Mouse (Mus musculus): ENCODE measurements around the gene Umod. TPM values are rescaled to one million over a fixed set of nuclear protein-coding genes. Genes with fewer than 3 reads are reported as not detected.

The Umod gene
- polyA plus RNA-seq, 1 experiment from 2014 or later = not detected

DNA sequence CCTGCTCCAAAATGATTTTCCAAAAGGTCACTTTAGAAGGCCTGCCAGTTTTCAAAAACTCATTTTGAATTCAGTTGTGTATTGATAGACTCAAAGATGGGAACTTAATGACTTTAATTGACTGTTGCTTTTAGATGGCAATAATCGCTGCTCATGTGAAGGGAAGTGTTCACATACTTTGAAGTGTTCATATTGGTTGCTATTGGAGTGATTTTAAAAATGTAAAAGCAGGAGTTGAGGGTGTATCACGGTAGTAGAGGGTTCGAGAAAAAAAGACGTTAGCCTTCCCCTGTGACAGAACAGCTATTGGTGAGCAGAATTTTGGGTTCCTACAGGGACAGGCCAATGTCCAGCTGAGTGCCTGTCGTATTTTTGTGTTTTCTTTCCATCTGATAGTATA is 40.1 kb upstream of the Umod start, which contains the start of gene Acsm5:
Acsm5 (plus strand) TSS at position 301 of the 400 bp plus-strand sequence.
- 67% methylated on average over 5 of the region's 5 CpGs for WGBS
- Histone ChIP-seq H3K4me1 (ENCODE audit: control insufficient read depth, insufficient read depth, low read length) (no peaks in the 10 kb centered on the region), H3K27ac (ENCODE audit: low read length) (no peak within 1 kb of the TSS), H3K9me3 (replicated peaks; ENCODE audit: control insufficient read depth, low read length) (no peaks in the 10 kb centered on the region), H3K9ac (ENCODE audit: low read length) (no peak within 1 kb of the TSS), H3K4me2 (ENCODE audit: low read depth, low read length) (no peak within 1 kb of the TSS), H3K4me3 (replicated peaks; ENCODE audit: low read length) (no peak within 1 kb of the TSS), H3K27me3 (ENCODE audit: control insufficient read depth, insufficient read depth, low read length) (no peaks in the 10 kb centered on the region), H3K36me3 (ENCODE audit: control insufficient read depth, insufficient read depth, low read length) (no peaks in the 10 kb centered on the region)
- no peak for ATAC-seq (ENCODE audit: insufficient read depth, low FRiP score)

DNA sequence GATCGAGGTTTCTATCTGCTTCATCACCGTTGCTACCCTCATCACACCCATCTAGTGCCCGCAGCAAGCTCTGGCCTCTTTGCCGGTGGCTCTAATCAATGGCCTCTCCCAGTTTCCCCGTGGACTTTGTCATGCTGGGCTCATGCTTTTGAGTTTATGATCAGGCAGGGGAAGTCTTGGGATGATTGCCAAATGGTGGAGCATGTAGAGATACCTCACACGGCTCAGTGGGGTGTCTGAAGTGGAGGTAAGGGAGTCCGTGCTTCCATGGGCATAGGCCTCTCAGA is 37.1 kb upstream of the Umod start:
- no peak overlapping the region for H3K27ac ChIP-seq (ENCODE audit: low read length)
- H3K9ac ChIP-seq (ENCODE audit: low read length) = no peak overlapping the region
- no peaks in the 10 kb centered on the region for H3K36me3 ChIP-seq (ENCODE audit: control insufficient read depth, insufficient read depth, low read length)
- no peaks in the 10 kb centered on the region for H3K9me3 ChIP-seq (replicated peaks; ENCODE audit: control insufficient read depth, low read length)
- no peak overlapping the region for H3K4me2 ChIP-seq (ENCODE audit: low read depth, low read length)
- ATAC-seq (ENCODE audit: insufficient read depth, low FRiP score) = no peak
- no peaks in the 10 kb centered on the region for H3K4me1 ChIP-seq (ENCODE audit: control insufficient read depth, insufficient read depth, low read length)
- WGBS = 70% methylated on average over 7 of the region's 7 CpGs
- H3K27me3 ChIP-seq (ENCODE audit: control insufficient read depth, insufficient read depth, low read length) = no peaks in the 10 kb centered on the region
- H3K4me3 ChIP-seq (replicated peaks; ENCODE audit: low read length) = no peak overlapping the region

DNA sequence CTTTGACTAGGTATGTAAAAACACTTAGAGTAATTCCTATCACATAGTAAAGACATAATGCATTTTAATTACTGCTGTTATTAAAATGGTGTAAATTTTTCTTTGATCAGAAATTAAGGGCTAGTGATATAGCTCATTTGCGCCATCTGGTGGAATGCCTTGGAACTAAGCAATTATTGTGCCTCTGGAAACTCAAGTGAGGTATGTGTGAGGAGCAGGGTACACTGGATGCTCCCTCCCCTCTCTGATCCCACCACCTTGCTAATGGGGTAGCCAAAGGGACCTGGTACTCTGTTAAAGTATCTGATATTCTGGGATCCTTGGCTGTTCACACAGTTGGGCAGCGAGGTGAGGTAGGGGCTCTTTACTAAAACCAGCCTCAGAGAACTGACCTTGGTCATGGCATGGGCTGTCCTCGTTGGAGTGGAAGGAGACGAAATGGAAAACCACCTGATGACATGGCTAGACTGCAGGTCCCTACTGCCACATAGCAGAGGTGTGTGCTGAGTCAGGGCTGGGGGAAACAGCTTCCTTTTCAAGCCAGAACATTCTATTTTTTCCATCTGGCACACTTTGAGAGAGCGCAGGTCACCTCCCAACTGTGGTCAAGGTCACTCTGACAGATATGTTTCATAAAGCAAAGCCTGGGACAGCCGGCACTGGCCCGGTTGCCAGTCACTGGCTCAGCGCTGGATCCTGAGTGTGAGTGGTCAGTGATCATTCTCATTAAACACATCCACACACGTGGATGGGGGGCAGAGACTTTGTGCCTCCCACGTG is 36.6 kb upstream of the Umod start:
- no peak overlapping the region for H3K27ac ChIP-seq (ENCODE audit: low read length)
- H3K4me2 ChIP-seq (ENCODE audit: low read depth, low read length) = no peak overlapping the region
- H3K9ac ChIP-seq (ENCODE audit: low read length) = no peak overlapping the region
- no peak for ATAC-seq (ENCODE audit: insufficient read depth, low FRiP score)
- no peaks in the 10 kb centered on the region for H3K4me1 ChIP-seq (ENCODE audit: control insufficient read depth, insufficient read depth, low read length)
- no peaks in the 10 kb centered on the region for H3K9me3 ChIP-seq (replicated peaks; ENCODE audit: control insufficient read depth, low read length)
- no peaks in the 10 kb centered on the region for H3K36me3 ChIP-seq (ENCODE audit: control insufficient read depth, insufficient read depth, low read length)
- 61% methylated on average over 10 of the region's 10 CpGs for WGBS
- H3K27me3 ChIP-seq (ENCODE audit: control insufficient read depth, insufficient read depth, low read length) = no peaks in the 10 kb centered on the region
- no peak overlapping the region for H3K4me3 ChIP-seq (replicated peaks; ENCODE audit: low read length)

DNA sequence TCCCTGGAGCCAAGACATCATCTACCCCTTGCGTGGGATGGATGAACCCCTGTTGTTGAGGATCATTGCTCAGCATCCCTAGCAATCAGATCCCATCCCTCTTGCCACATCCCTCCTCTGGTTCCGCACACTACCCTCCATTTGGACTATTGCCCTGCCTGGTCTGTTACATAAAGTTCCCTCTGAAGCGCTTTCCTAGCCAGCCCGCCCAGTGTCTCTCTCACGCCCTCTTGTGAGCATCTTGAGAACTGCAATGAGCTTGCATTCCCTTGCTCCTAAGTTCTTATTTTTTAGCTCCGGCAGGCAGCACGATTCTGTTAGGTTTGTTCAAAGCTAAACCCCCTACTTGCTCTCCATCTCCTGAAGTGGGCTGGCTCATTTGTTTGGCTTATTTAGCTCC is 34.0 kb upstream of the Umod start:
- no peaks in the 10 kb centered on the region for H3K4me1 ChIP-seq (ENCODE audit: control insufficient read depth, insufficient read depth, low read length)
- 0 out of 2 replicates have a peak, but pooled peaks have one; percentile 7 for ATAC-seq (ENCODE audit: insufficient read depth, low FRiP score)
- H3K4me3 ChIP-seq (replicated peaks; ENCODE audit: low read length) = no peak overlapping the region
- WGBS = 28% methylated on average over 7 of the region's 7 CpGs
- H3K9me3 ChIP-seq (replicated peaks; ENCODE audit: control insufficient read depth, low read length) = no peaks in the 10 kb centered on the region
- H3K36me3 ChIP-seq (ENCODE audit: control insufficient read depth, insufficient read depth, low read length) = no peaks in the 10 kb centered on the region
- H3K27me3 ChIP-seq (ENCODE audit: control insufficient read depth, insufficient read depth, low read length) = no peaks in the 10 kb centered on the region
- H3K27ac ChIP-seq (ENCODE audit: low read length) = no peak overlapping the region
- H3K4me2 ChIP-seq (ENCODE audit: low read depth, low read length) = no peak overlapping the region
- no peak overlapping the region for H3K9ac ChIP-seq (ENCODE audit: low read length)

DNA sequence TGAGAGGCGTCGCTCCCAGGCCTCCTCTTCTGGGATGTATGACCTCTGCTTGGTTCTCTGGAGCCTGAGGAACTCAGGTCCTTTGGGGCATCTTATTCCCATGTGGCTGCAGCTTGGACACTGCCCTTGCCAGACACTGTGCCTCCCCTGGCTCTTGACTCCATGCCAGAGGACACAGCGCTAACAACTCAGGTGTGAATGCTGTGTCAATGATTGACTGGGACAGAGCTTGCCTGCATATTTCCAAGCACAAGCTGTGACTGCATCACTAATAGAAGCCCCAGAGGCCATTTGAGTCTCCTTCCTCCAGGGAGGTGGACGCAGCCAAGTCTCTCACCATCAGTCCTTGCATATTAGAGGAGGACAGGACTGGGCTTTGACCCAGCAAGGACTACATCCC is 32.1 kb upstream of the Umod start:
- no peaks in the 10 kb centered on the region for H3K27me3 ChIP-seq (ENCODE audit: control insufficient read depth, insufficient read depth, low read length)
- no peak overlapping the region for H3K9ac ChIP-seq (ENCODE audit: low read length)
- no peaks in the 10 kb centered on the region for H3K9me3 ChIP-seq (replicated peaks; ENCODE audit: control insufficient read depth, low read length)
- H3K4me3 ChIP-seq (replicated peaks; ENCODE audit: low read length) = no peak overlapping the region
- H3K4me1 ChIP-seq (ENCODE audit: control insufficient read depth, insufficient read depth, low read length) = no peaks in the 10 kb centered on the region
- 82% methylated on average over 4 of the region's 4 CpGs for WGBS
- H3K36me3 ChIP-seq (ENCODE audit: control insufficient read depth, insufficient read depth, low read length) = no peaks in the 10 kb centered on the region
- ATAC-seq (ENCODE audit: insufficient read depth, low FRiP score) = no peak
- no peak overlapping the region for H3K4me2 ChIP-seq (ENCODE audit: low read depth, low read length)
- H3K27ac ChIP-seq (ENCODE audit: low read length) = no peak overlapping the region

DNA sequence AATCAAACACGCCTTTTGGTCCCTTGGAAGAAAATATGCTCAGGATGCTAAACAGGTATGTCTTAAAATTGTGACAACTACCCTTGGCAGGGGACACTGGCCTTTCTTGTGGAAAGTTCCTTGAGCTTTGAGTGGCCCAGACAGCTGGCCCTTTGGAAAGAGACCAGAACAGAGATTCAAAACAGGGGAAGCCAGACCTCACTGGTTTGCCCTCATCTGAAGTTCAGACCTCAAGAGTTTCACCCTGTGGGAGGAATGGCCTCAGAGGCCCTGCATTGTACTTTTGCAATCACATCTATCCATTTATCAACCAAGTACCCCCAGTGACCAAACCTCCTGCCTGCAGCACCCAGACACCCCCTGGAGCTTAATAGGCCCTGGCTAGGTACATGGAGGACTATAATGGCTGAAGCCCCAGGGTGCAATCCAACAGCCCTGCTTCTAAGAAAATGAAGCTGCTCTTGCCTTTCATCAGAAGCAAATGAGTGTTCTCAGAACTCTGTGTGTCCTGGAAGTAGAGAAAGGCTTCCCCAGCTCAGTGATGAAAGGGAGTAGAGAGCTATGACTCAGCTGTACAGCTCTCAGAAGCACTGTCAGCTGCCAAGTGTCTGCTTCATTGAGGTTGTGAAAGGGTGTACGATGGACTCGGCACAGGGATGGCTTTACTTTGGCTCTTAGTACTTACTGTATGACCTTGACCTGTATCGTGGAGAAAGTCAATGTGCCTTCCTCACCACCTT is 11.1 kb upstream of the Umod start:
- 81% methylated on average over 4 of the region's 4 CpGs for WGBS
- H3K36me3 ChIP-seq (ENCODE audit: control insufficient read depth, insufficient read depth, low read length) = no peaks in the 10 kb centered on the region
- no peak for ATAC-seq (ENCODE audit: insufficient read depth, low FRiP score)
- H3K4me1 ChIP-seq (ENCODE audit: control insufficient read depth, insufficient read depth, low read length) = no peaks in the 10 kb centered on the region
- H3K9ac ChIP-seq (ENCODE audit: low read length) = no peak overlapping the region
- H3K4me2 ChIP-seq (ENCODE audit: low read depth, low read length) = no peak overlapping the region
- H3K27ac ChIP-seq (ENCODE audit: low read length) = no peak overlapping the region
- H3K27me3 ChIP-seq (ENCODE audit: control insufficient read depth, insufficient read depth, low read length) = no peaks in the 10 kb centered on the region
- no peaks in the 10 kb centered on the region for H3K9me3 ChIP-seq (replicated peaks; ENCODE audit: control insufficient read depth, low read length)
- no peak overlapping the region for H3K4me3 ChIP-seq (replicated peaks; ENCODE audit: low read length)

DNA sequence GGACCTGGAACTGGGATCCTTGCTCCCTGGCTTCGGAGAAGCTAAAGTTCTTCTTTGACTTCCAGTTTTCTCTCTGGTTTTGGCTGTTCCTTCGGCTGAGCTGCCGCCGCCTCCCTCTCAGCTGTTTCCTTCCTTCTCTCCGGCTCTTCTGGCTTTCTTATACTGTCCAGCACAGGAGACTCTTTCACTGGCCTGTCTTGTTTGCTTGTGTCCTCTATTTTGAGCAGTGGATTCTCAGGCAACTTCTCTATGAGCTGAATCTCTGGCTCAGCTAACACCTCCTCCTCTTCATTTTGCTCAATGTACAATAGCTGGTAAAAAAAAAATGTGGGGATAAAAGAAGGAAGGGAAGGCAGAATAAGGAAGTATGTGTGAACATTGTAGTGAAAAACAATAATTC is 7.6 kb upstream of the Umod start:
- Histone ChIP-seq H3K36me3 (ENCODE audit: control insufficient read depth, insufficient read depth, low read length) (no peaks in the 10 kb centered on the region), H3K4me1 (ENCODE audit: control insufficient read depth, insufficient read depth, low read length) (no peaks in the 10 kb centered on the region), H3K9me3 (replicated peaks; ENCODE audit: control insufficient read depth, low read length) (no peaks in the 10 kb centered on the region), H3K4me2 (ENCODE audit: low read depth, low read length) (no peak overlapping the region), H3K27ac (ENCODE audit: low read length) (no peak overlapping the region), H3K9ac (ENCODE audit: low read length) (no peak overlapping the region), H3K27me3 (ENCODE audit: control insufficient read depth, insufficient read depth, low read length) (no peaks in the 10 kb centered on the region), H3K4me3 (replicated peaks; ENCODE audit: low read length) (no peak overlapping the region)
- no peak for ATAC-seq (ENCODE audit: insufficient read depth, low FRiP score)
- 87% methylated on average over 5 of the region's 5 CpGs for WGBS

DNA sequence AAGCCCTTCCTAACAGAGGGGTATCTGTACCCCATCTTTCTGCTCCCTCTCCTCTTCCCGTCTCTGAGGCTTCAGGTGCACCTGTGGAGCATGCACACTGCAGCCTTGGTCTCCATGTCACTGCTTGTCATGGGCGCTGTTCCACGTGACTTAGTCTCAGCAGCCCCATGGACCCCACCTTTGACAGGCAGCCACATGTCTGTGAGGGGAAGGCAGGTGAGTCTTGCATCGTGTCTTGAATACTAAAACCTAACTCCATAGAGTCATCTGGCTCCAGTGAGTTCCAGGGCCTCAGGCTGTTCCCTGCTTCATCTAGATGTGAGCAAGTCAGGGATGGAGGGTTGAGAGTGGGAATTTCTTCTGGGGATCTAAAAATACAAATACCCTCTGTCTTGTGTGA is 5.1 kb upstream of the Umod start:
- no peaks in the 10 kb centered on the region for H3K27me3 ChIP-seq (ENCODE audit: control insufficient read depth, insufficient read depth, low read length)
- no peak overlapping the region for H3K4me2 ChIP-seq (ENCODE audit: low read depth, low read length)
- WGBS = 83% methylated on average over 4 of the region's 4 CpGs
- no peak overlapping the region for H3K9ac ChIP-seq (ENCODE audit: low read length)
- H3K4me1 ChIP-seq (ENCODE audit: control insufficient read depth, insufficient read depth, low read length) = no peaks in the 10 kb centered on the region
- no peak overlapping the region for H3K27ac ChIP-seq (ENCODE audit: low read length)
- no peak for ATAC-seq (ENCODE audit: insufficient read depth, low FRiP score)
- H3K9me3 ChIP-seq (replicated peaks; ENCODE audit: control insufficient read depth, low read length) = no peaks in the 10 kb centered on the region
- H3K36me3 ChIP-seq (ENCODE audit: control insufficient read depth, insufficient read depth, low read length) = no peaks in the 10 kb centered on the region
- H3K4me3 ChIP-seq (replicated peaks; ENCODE audit: low read length) = no peak overlapping the region

DNA sequence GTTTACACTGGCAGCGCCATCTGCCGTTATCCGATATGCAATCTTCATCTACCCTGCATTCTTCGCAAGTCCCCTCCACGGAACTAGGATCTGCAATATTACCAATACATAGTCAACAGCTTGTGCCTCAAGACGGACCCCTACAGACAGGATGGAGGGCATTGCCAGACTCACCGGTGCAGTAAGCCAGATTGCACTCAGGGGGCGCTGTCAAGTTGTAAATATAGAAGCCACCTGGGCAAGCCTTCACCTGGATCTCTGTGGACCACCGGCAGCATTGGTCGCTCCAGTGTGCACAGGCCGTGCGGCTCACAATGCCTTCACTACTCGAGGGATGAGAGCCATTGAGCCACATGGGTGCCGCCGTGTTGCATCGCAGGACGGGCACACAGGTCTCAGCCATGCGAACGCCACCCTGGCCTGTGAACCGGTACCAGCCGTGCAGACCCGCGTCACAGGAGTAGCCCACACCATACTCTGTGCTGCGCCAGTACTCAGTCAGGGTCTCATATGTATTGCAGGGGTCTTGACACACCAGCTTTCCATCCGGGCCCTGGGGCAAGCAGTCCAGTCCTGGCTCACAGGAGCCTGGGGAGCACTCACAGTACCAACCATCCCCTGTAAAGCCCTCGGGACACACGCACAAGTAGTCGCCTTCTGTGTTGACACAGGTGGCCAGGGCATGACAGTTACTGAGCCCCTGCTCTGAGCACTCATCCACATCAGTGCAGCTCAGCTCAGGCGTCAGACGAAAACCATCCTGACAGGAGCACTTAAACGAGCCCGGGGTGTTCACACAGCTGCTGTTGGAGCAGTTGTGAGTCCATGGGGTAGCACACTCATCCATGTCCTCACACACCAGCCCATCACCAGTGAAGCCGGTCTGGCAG is 2.3 kb downstream of the Umod start:
- H3K4me3 ChIP-seq (replicated peaks; ENCODE audit: low read length) = no peak overlapping the region
- no peaks in the 10 kb centered on the region for H3K36me3 ChIP-seq (ENCODE audit: control insufficient read depth, insufficient read depth, low read length)
- H3K27me3 ChIP-seq (ENCODE audit: control insufficient read depth, insufficient read depth, low read length) = no peaks in the 10 kb centered on the region
- no peak overlapping the region for H3K27ac ChIP-seq (ENCODE audit: low read length)
- no peaks in the 10 kb centered on the region for H3K9me3 ChIP-seq (replicated peaks; ENCODE audit: control insufficient read depth, low read length)
- ATAC-seq (ENCODE audit: insufficient read depth, low FRiP score) = 0 out of 2 replicates have a peak, but pooled peaks have one; percentile 37
- H3K4me1 ChIP-seq (ENCODE audit: control insufficient read depth, insufficient read depth, low read length) = no peaks in the 10 kb centered on the region
- H3K4me2 ChIP-seq (ENCODE audit: low read depth, low read length) = no peak overlapping the region
- 71% methylated on average over 33 of the region's 33 CpGs for WGBS
- H3K9ac ChIP-seq (ENCODE audit: low read length) = no peak overlapping the region

Data from stomach, embryonic 16.5 days (tissue).